Mouse (Mus musculus) intestine, postnatal 0 days (tissue): ENCODE measurements at regions not wholly inside any gene's neighbourhood (a gene's known extent, or its start where the extent isn't known, plus 50 kb on each side); places are given as distances from the start of the nearest gene placed in this dataset.

Experiments used
- ATAC-seq: fragments of 200-750 bp; cut with Nextera tagmentation; 2 replicates; pipeline ENCODE4 v1.8.0; 2017; ENCODE audit warnings: mild to moderate bottlenecking, moderate TSS enrichment, moderate library complexity
- H3K27ac ChIP-seq: fragments of 300-500 bp; sonication (generic); 2 replicates; pipeline ENCODE4 v1.5.1; 2014; ENCODE audit warnings: mild to moderate bottlenecking, low read depth, low read length, moderate library complexity
- H3K27me3 ChIP-seq: fragments of 300-500 bp; sonication (generic); replicated peaks from 2 replicates; pipeline ENCODE4 v1.6.1; 2014; ENCODE audit warnings: low read length, mixed read lengths; ENCODE audit not compliant: control insufficient read depth, insufficient read depth
- H3K36me3 ChIP-seq: fragments of 300-500 bp; sonication (generic); 2 replicates; pipeline ENCODE4 v1.6.1; 2014; ENCODE audit warnings: mild to moderate bottlenecking, moderate library complexity; ENCODE audit not compliant: control insufficient read depth, insufficient read depth
- H3K4me1 ChIP-seq: fragments of 300-500 bp; sonication (generic); replicated peaks from 2 replicates; pipeline ENCODE4 v1.6.1; 2014; ENCODE audit warnings: antibody characterized with exemption, low read length, mixed read lengths; ENCODE audit not compliant: control insufficient read depth, insufficient read depth
- H3K4me2 ChIP-seq: fragments of 300-500 bp; sonication (generic); replicated peaks from 2 replicates; pipeline ENCODE4 v1.6.1; 2014; ENCODE audit warnings: low read depth, mild to moderate bottlenecking, moderate library complexity
- H3K4me3 ChIP-seq: fragments of 300-500 bp; sonication (generic); 2 replicates; pipeline ENCODE4 v1.5.1; 2014; ENCODE audit warnings: low read depth, low read length
- H3K9ac ChIP-seq: fragments of 300-500 bp; sonication (generic); 2 replicates; pipeline ENCODE4 v1.6.1; 2014; ENCODE audit warnings: mild to moderate bottlenecking, low read depth, low read length
- H3K9me3 ChIP-seq: fragments of 300-500 bp; sonication (generic); 2 replicates; pipeline ENCODE4 v1.6.1; 2016; ENCODE audit warnings: mixed run types; ENCODE audit not compliant: control insufficient read depth
- CTCF ChIP-seq: sonication (generic); IDR thresholded peaks from 2 replicates; pipeline ENCODE4 v1.5.1; 2016; ENCODE audit warnings: low read depth, mild to moderate bottlenecking, control low read depth, antibody characterized with exemption, moderate library complexity
- WGBS: fragments of 180-500 bp; shearing (Covaris S2); extraction: QIAGEN DNeasy Blood & Tissue Kit; methylation state at CpG from one replicate; pipeline ENCODE4 v1.1.7; 2014; 5-methylcytosine and 5-hydroxymethylcytosine counted together

GRCm38 (mm10) chr10:125765103-125765820 is 200.7 kb upstream of the Lrig3 start:
- H3K9me3 ChIP-seq, result peaks cover 9% of the 10 kb centered on the region; the same call in 1 of the 2 replicates
- WGBS, result 65% methylated on average over 10 of the region's 10 CpGs
- ATAC-seq, result no peak
- H3K4me2 ChIP-seq, result no peak overlapping the region
- H3K4me3 ChIP-seq, result no peak overlapping the region
- no peaks in the 10 kb centered on the region for H3K27me3 ChIP-seq
- no peaks in the 10 kb centered on the region for H3K4me1 ChIP-seq
- no peak overlapping the region; the same call in 1 of the 2 replicates for H3K27ac ChIP-seq
- no peak overlapping the region for H3K9ac ChIP-seq
- no peak for TF ChIP-seq CTCF
- no peaks in the 10 kb centered on the region for H3K36me3 ChIP-seq

- Histone ChIP-seq H3K9me3 (no peaks in the 10 kb centered on the region), H3K4me2 (no peak overlapping the region), H3K9ac (no peak overlapping the region), H3K4me3 (no peak overlapping the region), H3K4me1 (no peaks in the 10 kb centered on the region), H3K36me3 (no peaks in the 10 kb centered on the region), H3K27ac (no peak overlapping the region), H3K27me3 (no peaks in the 10 kb centered on the region)
- ATAC-seq, result no peak
- no peak for TF ChIP-seq CTCF
- WGBS, result 75% methylated on average over 3 of the region's 3 CpGs
These were observed 197.7 kb upstream of the Lrig3 start for GRCm38 (mm10) chr10:125768281-125768680.

- Histone ChIP-seq H3K27ac (no peak overlapping the region), H3K27me3 (no peaks in the 10 kb centered on the region), H3K36me3 (no peaks in the 10 kb centered on the region), H3K4me3 (no peak overlapping the region), H3K4me1 (peaks cover 5% of the 10 kb centered on the region; the same call in 1 of the 2 replicates), H3K4me2 (no peak overlapping the region), H3K9ac (no peak overlapping the region), H3K9me3 (no peaks in the 10 kb centered on the region)
- 78% methylated on average over 7 of the region's 7 CpGs for WGBS
- no peak for TF ChIP-seq CTCF
- ATAC-seq, result no peak
These were observed 192.4 kb upstream of the Lrig3 start for GRCm38 (mm10) chr10:125773541-125773940.

GRCm38 (mm10) chr10:125782486-125782885 is 183.5 kb upstream of the Lrig3 start:
- no peak overlapping the region for H3K27ac ChIP-seq
- H3K27me3 ChIP-seq, result no peaks in the 10 kb centered on the region
- H3K36me3 ChIP-seq, result no peaks in the 10 kb centered on the region
- TF ChIP-seq CTCF, result no peak
- peak; percentile 29; the same call in 1 of the 2 replicates for ATAC-seq
- H3K4me1 ChIP-seq, result peaks cover 4% of the 10 kb centered on the region; the same call in 1 of the 2 replicates
- H3K4me2 ChIP-seq, result no peak overlapping the region
- no peaks in the 10 kb centered on the region for H3K9me3 ChIP-seq
- no peak overlapping the region for H3K9ac ChIP-seq
- WGBS, result 17% methylated on average over 6 of the region's 6 CpGs
- no peak overlapping the region for H3K4me3 ChIP-seq

DNA sequence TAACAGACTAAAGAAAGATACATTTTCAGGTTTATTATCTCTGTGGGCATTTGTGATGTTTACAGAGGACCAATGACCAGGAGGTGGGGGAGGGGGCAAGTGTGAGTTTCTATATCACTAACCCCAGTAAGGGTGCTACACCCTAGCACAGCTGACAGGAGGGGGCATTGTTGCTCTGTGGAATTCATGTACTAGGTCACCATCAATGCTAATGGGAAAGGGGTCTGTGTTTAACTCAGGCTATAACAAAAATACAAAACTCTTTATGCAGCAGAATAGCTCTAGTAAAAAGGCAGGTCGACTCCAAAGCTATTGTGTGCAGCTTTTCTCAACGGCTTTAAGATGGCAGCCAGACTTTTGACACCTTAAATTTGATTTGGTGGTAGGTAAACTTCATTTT is 181.1 kb upstream of the Lrig3 start:
- Histone ChIP-seq H3K36me3 (no peaks in the 10 kb centered on the region), H3K27ac (no peak overlapping the region), H3K4me2 (peak overlapping the region; percentile 49; the same call in 1 of the 2 replicates), H3K27me3 (no peaks in the 10 kb centered on the region), H3K4me1 (peaks cover 4% of the 10 kb centered on the region; the same call in 1 of the 2 replicates), H3K9me3 (no peaks in the 10 kb centered on the region), H3K9ac (no peak overlapping the region), H3K4me3 (no peak overlapping the region)
- peak; percentile 74 for TF ChIP-seq CTCF
- no peak for ATAC-seq
- 20% methylated on average over 2 of the region's 2 CpGs for WGBS

GRCm38 (mm10) chr10:125785448-125786196 is 180.3 kb upstream of the Lrig3 start:
- 0 out of 2 replicates have a peak overlapping the region, but pooled peaks have one; percentile 5 for H3K4me3 ChIP-seq
- TF ChIP-seq CTCF, result no peak
- no peaks in the 10 kb centered on the region for H3K9me3 ChIP-seq
- H3K4me1 ChIP-seq, result peaks cover 4% of the 10 kb centered on the region; the same call in 1 of the 2 replicates
- H3K27ac ChIP-seq, result peak overlapping the region; percentile 30
- ATAC-seq, result peak; percentile 39; the same call in 1 of the 2 replicates
- WGBS, result 35% methylated on average over 16 of the region's 16 CpGs
- H3K36me3 ChIP-seq, result no peaks in the 10 kb centered on the region
- no peak overlapping the region for H3K9ac ChIP-seq
- peak overlapping the region; percentile 49 for H3K4me2 ChIP-seq
- no peaks in the 10 kb centered on the region for H3K27me3 ChIP-seq
